Mouse (Mus musculus) midbrain, embryonic 12.5 days (tissue): ENCODE measurements around the gene Kdm4d. TPM values are rescaled to one million over a fixed set of nuclear protein-coding genes. Genes with fewer than 3 reads are reported as not detected.

ENCODE experiments used
- ATAC-seq: fragments of 200-750 bp; cut with Nextera tagmentation; 2 replicates; pipeline ENCODE4 v1.8.0; 2017; ENCODE audit warnings: low read depth, moderate TSS enrichment, moderate library complexity; ENCODE audit not compliant: low FRiP score
- H3K27ac ChIP-seq: fragments of 300-500 bp; sonication (generic); replicated peaks from 2 replicates; pipeline ENCODE4 v1.5.1; 2016; ENCODE audit warnings: mild to moderate bottlenecking
- H3K27me3 ChIP-seq: fragments of 300-500 bp; sonication (generic); 2 replicates; pipeline ENCODE4 v1.6.1; 2016; ENCODE audit warnings: mild to moderate bottlenecking
- H3K36me3 ChIP-seq: fragments of 300-500 bp; sonication (generic); 2 replicates; pipeline ENCODE4 v1.6.1; 2016
- H3K4me1 ChIP-seq: fragments of 300-500 bp; sonication (generic); 2 replicates; pipeline ENCODE4 v1.6.1; 2016
- H3K4me2 ChIP-seq: fragments of 300-500 bp; sonication (generic); replicated peaks from 2 replicates; pipeline ENCODE4 v1.6.1; 2016; ENCODE audit warnings: mild to moderate bottlenecking, moderate library complexity
- H3K4me3 ChIP-seq: fragments of 300-500 bp; sonication (generic); 2 replicates; pipeline ENCODE4 v1.5.1; 2016; ENCODE audit warnings: mild to moderate bottlenecking
- H3K9ac ChIP-seq: fragments of 300-500 bp; sonication (generic); replicated peaks from 2 replicates; pipeline ENCODE4 v1.6.1; 2016; ENCODE audit warnings: mild to moderate bottlenecking, moderate library complexity
- H3K9me3 ChIP-seq: fragments of 300-500 bp; sonication (generic); 2 replicates; pipeline ENCODE4 v1.6.1; 2016; ENCODE audit warnings: mild to moderate bottlenecking
- WGBS: fragments of 180-500 bp; shearing (Covaris S2); methylation state at CpG from one replicate; pipeline ENCODE4 v1.1.7; 2016; 5-methylcytosine and 5-hydroxymethylcytosine counted together
- polyA plus RNA-seq: library from polyadenylated mRNA; unstranded; fragments of >200 nt; fragmentation: Nextera tagmentation; extraction: Ambion mirVana; gene quantifications from 2 replicates; pipeline ENCODE4 v1.2.1, GENCODE M21; 2016

Kdm4d gene
- polyA plus RNA-seq, 1 experiment from 2014 or later: 0.10 TPM

DNA sequence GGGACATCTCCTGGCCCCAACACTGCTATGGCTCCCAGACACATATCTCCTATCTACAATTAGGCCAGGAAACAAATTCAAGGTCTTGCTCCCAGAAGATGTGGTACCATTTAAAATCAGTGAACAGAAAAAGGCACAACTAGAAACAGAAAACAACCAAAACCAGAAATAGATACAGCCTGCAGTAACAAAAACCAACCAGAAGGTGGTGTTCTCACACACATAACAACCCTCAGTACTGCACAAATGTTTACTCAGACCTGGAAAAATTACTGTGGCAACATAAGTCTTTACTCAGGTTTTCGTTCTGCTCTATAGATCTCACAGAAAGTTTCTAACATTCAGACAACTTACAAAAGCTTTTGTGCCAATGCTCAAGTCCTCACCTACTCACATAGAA lies 59.9 kb downstream of the Kdm4d start:
- Histone ChIP-seq H3K4me2 (no peak overlapping the region), H3K9ac (no peak overlapping the region), H3K4me1 (no peaks in the 10 kb centered on the region), H3K36me3 (no peaks in the 10 kb centered on the region), H3K4me3 (no peak overlapping the region), H3K9me3 (no peaks in the 10 kb centered on the region), H3K27ac (no peak overlapping the region), H3K27me3 (no peaks in the 10 kb centered on the region)
- WGBS: 97% methylated on average over 1 of the region's 1 CpGs
- no peak for ATAC-seq

DNA sequence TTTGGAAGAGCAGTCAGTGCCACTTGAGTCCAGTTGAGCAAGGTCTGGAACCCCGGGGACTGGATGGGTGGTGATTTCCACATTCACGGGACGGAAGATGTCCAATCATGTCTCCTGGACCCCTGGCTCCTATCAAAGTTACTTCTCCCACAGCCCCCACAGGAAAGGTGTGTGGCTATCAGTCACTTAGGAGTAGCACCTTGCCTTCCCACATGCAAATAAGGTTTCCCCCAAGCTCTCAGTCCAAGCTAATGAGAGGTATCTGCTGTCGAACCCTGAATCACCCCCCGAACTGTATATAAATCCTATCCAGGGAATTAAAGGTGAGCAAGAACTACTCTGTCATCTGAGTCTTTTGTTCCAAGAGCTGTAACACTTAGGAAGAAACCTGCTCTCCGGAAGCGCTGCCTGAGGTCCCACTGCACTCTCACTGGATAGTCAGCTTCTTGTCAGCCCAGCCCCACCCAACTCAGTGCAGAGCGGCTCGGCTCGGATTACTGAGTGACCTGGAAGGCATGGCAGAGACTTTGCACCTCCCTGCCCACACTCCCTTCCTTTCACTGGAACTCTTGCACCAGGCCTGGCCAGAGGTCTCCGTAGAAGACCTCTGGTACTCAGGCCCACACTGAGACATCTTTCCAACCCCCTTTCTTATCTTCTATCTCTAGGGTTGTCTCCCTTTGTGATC lies 66.9 kb downstream of the Kdm4d start:
- no peaks in the 10 kb centered on the region for H3K27me3 ChIP-seq
- no peak overlapping the region for H3K4me3 ChIP-seq
- no peaks in the 10 kb centered on the region for H3K4me1 ChIP-seq
- H3K4me2 ChIP-seq: no peak overlapping the region
- no peaks in the 10 kb centered on the region for H3K36me3 ChIP-seq
- WGBS: 62% methylated on average over 11 of the region's 11 CpGs
- no peak overlapping the region for H3K27ac ChIP-seq
- no peak overlapping the region for H3K9ac ChIP-seq
- no peaks in the 10 kb centered on the region for H3K9me3 ChIP-seq
- no peak for ATAC-seq

Other genes with a start within 250 kb of the Kdm4d start
- gene Sesn3, start 225.4 kb downstream of the Kdm4d start, polyA plus RNA-seq: 20.1 and 25.0 TPM in 2 replicates
- 8.5 and 10.3 TPM in 2 replicates for gene Endod1, start 119.0 kb downstream of the Kdm4d start, polyA plus RNA-seq
- gene Cwc15, start 135 bp upstream of the Kdm4d start, polyA plus RNA-seq: 183 and 185 TPM in 2 replicates
- gene Amotl1, start 144.6 kb upstream of the Kdm4d start, polyA plus RNA-seq: 14.6 and 15.7 TPM in 2 replicates
- 0.06 and 0.27 TPM in 2 replicates for gene Piwil4, start 240.3 kb upstream of the Kdm4d start, polyA plus RNA-seq